Mouse (Mus musculus) small intestine, adult 2 months (tissue): Measurements from ENCODE around the gene Tmem52b. TPM values are rescaled to one million over a fixed set of nuclear protein-coding genes. Genes with fewer than 3 reads are reported as not detected.
"Not testable (repeated sequence)": the region's sequence is repeated elsewhere in the genome, so short reads cannot be mapped to it uniquely, and the experiment has no call there.

Source experiments
- H3K27ac ChIP-seq: fragments of 200-500 bp; 2 replicates; pipeline ENCODE4 v1.5.1; 2012; ENCODE audit warnings: low read depth, low read length, control low read depth, inconsistent platforms; ENCODE audit not compliant: insufficient read depth
- H3K27me3 ChIP-seq: fragments of 200-500 bp; 2 replicates; pipeline ENCODE4 v1.6.1; 2012; ENCODE audit warnings: mild to moderate bottlenecking, moderate library complexity, low read length, inconsistent platforms; ENCODE audit not compliant: control insufficient read depth, insufficient read depth
- H3K36me3 ChIP-seq: fragments of 200-500 bp; 2 replicates; pipeline ENCODE4 v1.6.1; 2012; ENCODE audit warnings: mild to moderate bottlenecking, low read length, control low read depth, inconsistent platforms; ENCODE audit not compliant: control insufficient read depth, insufficient read depth
- H3K4me1 ChIP-seq: fragments of 200-500 bp; 2 replicates; pipeline ENCODE4 v1.6.1; 2012; ENCODE audit warnings: low read length, inconsistent platforms, mixed read lengths; ENCODE audit not compliant: control insufficient read depth, insufficient read depth, insufficient read length
- H3K4me3 ChIP-seq: fragments of 200-500 bp; 2 replicates; pipeline ENCODE4 v1.5.1; 2012; ENCODE audit warnings: low read depth, mild to moderate bottlenecking, control low read depth, inconsistent platforms, low read length, moderate library complexity
- CTCF ChIP-seq: fragments of 200-500 bp; IDR thresholded peaks from 2 replicates; pipeline ENCODE4 v1.5.1; 2012; ENCODE audit warnings: low read depth, mild to moderate bottlenecking, control low read depth, inconsistent platforms, low read length, moderate library complexity, mixed read lengths; ENCODE audit not compliant: insufficient replicate concordance, insufficient read length; ENCODE audit errors: extremely low read depth
- POLR2A ChIP-seq: fragments of 200-500 bp; IDR thresholded peaks from 2 replicates; pipeline ENCODE4 v1.6.1; 2012; ENCODE audit warnings: low read depth, mild to moderate bottlenecking, control low read depth, inconsistent platforms, low read length, moderate library complexity
- WGBS: fragments of 180-500 bp; shearing (Covaris S2); methylation state at CpG from one replicate; pipeline ENCODE4 v1.1.7; 2018; 5-methylcytosine and 5-hydroxymethylcytosine counted together
- polyA plus RNA-seq: library from polyadenylated mRNA; depleted of rRNA; stranded (reverse); fragments of >200 nt; gene quantifications from 2 replicates; pipeline ENCODE4 v1.2.3, GENCODE M21; 2012

Tmem52b gene
- polyA plus RNA-seq, 1 experiment, result not detected

GRCm38 (mm10) chr6:129497345-129498218 lies 14.8 kb upstream of the Tmem52b start:
- H3K4me1 ChIP-seq, result no peaks in the 10 kb centered on the region
- WGBS, result 81% methylated on average over 3 of the region's 3 CpGs
- H3K36me3 ChIP-seq, result no peaks in the 10 kb centered on the region
- H3K27me3 ChIP-seq, result no peaks in the 10 kb centered on the region
- no peak overlapping the region for H3K27ac ChIP-seq
- no peak overlapping the region for H3K4me3 ChIP-seq
- TF ChIP-seq CTCF, result no peak
- TF ChIP-seq POLR2A, result no peak

DNA sequence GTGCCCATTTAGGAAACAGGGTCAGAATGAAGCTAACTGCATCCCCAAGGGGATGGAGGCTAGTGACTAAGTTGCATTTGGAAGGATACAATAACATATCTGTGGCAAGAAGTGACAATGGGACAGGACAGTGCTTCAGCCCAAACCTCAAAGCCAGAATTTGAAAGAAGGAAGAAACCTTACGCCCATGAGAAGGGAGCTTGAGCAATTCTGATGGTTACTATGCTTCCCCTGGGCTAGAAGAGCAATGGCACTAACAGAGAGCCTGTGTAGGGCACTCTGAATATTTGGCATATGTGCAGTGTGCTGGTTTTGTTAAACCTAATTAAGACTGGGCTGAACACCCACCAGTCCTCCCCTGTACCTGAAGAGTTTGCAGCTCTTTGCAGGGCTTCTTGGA lies 12.8 kb upstream of the Tmem52b start:
- H3K36me3 ChIP-seq, H3K4me3 ChIP-seq, H3K4me1 ChIP-seq, H3K27me3 ChIP-seq, H3K27ac ChIP-seq: not testable (repeated sequence)
- 85% methylated on average over 1 of the region's 1 CpGs for WGBS

DNA sequence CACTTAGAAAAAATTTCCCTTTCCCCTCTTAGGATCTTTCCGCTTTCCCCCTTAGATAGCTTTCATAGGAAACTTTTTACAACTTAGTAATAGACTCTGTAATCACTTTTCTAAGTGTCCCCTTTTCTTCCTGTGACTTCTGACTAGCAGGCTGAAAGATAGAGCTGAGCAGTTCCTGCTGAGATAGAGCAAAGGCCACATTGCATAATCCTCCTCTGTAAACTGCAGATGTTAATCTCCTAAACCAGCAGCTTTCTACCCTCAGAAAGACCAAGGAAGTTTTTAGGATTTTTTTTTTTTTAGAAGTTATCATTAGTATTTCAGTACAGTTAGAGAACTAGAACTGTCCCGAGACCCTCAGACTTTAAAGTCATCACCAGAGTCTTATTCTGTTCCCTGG lies 8.9 kb upstream of the Tmem52b start:
- TF ChIP-seq POLR2A, result no peak
- TF ChIP-seq CTCF, result no peak
- no peaks in the 10 kb centered on the region for H3K27me3 ChIP-seq
- 81% methylated on average over 2 of the region's 2 CpGs for WGBS
- no peaks in the 10 kb centered on the region for H3K4me1 ChIP-seq
- H3K4me3 ChIP-seq, result no peak overlapping the region
- H3K36me3 ChIP-seq, result no peaks in the 10 kb centered on the region
- H3K27ac ChIP-seq, result no peak overlapping the region

DNA sequence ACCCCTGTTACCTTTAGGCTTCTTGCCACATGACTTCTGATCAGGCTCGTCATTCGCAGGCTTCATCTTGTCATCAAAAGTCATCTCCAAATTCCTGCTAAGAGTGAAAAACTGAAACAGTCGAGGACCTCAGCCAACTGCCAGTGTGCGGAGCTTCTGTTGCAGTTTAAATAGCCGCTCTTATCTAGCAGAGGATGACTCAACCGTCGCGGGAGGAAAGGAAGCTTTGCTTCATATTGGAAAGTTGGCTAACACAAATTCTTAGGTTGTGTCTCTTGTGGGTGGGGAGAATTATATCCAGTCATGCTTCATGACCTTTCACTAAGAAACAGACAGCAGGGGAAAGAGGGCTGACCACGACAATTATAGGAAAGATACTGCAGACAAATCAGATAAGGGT lies 5.3 kb upstream of the Tmem52b start, which contains the start of gene Olr1:
Olr1 (minus strand) TSS at position 142 of the 400 bp plus-strand sequence.
- 61% methylated on average over 9 of the region's 9 CpGs for WGBS
- Histone ChIP-seq H3K27ac (no peak within 1 kb of the TSS), H3K27me3 (no peaks in the 10 kb centered on the region), H3K4me3 (no peak within 1 kb of the TSS), H3K36me3 (no peaks in the 10 kb centered on the region), H3K4me1 (peaks cover 5% of the 10 kb centered on the region; the same call in 1 of the 2 replicates)
- TF ChIP-seq POLR2A, result no peak
- no peak for TF ChIP-seq CTCF

DNA sequence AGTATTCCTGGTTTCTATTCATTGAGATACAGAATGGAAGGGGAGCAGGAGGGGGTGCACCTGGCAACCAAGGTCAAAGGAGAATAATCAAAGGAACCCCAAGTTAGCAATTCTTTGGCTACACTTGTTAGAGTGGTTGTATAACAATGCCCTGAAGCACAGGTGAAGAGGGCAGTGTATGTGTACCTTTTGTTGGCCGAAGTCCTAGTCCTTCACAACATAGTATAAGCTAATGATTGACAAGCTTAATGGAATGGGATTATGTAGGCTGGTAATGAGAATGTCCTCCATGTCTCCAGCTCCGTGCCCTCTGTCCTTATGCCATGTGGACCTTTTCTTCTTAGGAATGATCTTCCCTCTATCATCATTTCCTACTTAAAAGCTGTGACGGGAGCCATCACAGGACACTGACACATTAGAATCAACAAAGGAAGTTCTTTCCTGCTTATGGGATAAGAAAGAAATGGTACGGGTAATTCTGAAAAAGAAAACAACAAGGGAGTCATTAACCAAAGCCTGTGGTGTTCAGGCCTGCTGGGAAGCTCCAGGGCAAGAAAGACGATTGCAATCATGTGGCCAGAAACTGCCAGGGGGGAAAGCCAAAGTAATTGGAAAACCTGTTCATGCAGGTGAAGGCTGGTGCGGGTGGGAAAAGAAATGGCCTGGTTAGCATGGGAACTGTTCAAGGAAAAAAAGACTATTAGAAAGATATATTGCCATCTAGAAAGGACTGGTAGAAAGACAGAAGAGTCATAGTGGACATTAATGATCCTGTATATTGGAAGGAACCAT lies 2.0 kb upstream of the Tmem52b start:
- Histone ChIP-seq H3K4me1 (peaks cover 12% of the 10 kb centered on the region), H3K27ac (no peak overlapping the region), H3K4me3 (no peak overlapping the region), H3K27me3 (no peaks in the 10 kb centered on the region), H3K36me3 (no peaks in the 10 kb centered on the region)
- 46% methylated on average over 6 of the region's 6 CpGs for WGBS
- TF ChIP-seq CTCF (no peak), POLR2A (no peak)

- TF ChIP-seq POLR2A (no peak), CTCF (no peak)
- Histone ChIP-seq H3K27me3 (no peaks in the 10 kb centered on the region), H3K36me3 (no peaks in the 10 kb centered on the region), H3K4me3 (no peak overlapping the region), H3K4me1 (peaks cover 12% of the 10 kb centered on the region), H3K27ac (no peak overlapping the region)
- WGBS, result 14% methylated on average over 8 of the region's 8 CpGs
These were observed 513 bp downstream of the Tmem52b start for GRCm38 (mm10) chr6:129512868-129513267.

- Histone ChIP-seq H3K36me3 (no peaks in the 10 kb centered on the region), H3K27me3 (no peaks in the 10 kb centered on the region), H3K4me3 (no peak overlapping the region), H3K27ac (no peak overlapping the region), H3K4me1 (peaks cover 12% of the 10 kb centered on the region)
- TF ChIP-seq CTCF, result no peak
- WGBS, result 43% methylated on average over 1 of the region's 1 CpGs
These were observed 1.1 kb downstream of the Tmem52b start for GRCm38 (mm10) chr6:129513409-129513808.
